Mouse (Mus musculus) ovary, postnatal 14 days (tissue): ENCODE results near the gene Spta1.

ENCODE experiments used
- DNase-seq: peaks from one replicate; pipeline ENCODE4 v3.0.0; 2022; ENCODE audit warnings: low spot score

The Spta1 gene

GRCm38 (mm10) chr1:174267816-174268215, 95.2 kb downstream of the Spta1 start:
- no peak for DNase-seq

- DNase-seq, result no peak
Observed at GRCm38 (mm10) chr1:174269162-174269561, 96.6 kb downstream of the Spta1 start.

- DNase-seq, result no peak
Observed at GRCm38 (mm10) chr1:174270643-174271042, 98.1 kb downstream of the Spta1 start.
